Mouse (Mus musculus) forelimb bud, embryonic 11.5 days (tissue): ENCODE data around the gene Tex22.

Source experiments
- DNase-seq: peaks from one replicate; pipeline ENCODE4 v3.0.0-alpha.2; 2012; ENCODE audit warnings: low read depth, low spot score

Tex22 gene

GRCm38 (mm10) chr12:113101251-113101960, 27.1 kb downstream of the Tex22 start:
- no peak for DNase-seq

DNA sequence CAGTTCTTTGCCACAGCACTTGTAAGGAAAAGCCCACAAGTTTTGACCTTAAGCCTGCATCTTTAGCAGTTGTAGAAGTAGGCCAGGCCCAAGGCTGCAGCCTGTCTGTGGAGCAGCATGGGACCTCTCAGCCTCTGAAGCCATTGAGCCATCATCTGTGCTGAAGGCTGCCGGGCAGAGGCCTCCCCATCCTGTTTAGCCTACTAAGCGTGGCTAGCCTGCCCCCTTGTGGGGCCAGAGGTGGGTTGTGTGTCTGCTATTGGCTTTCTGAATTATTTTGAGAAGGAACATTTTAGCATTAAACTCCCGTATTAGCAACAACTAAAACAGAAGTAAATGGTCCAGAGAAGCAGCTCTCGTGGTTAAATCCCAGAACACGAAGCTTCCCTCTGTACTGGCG, 28.2 kb downstream of the Tex22 start:
- DNase-seq = peak; percentile 26

DNA sequence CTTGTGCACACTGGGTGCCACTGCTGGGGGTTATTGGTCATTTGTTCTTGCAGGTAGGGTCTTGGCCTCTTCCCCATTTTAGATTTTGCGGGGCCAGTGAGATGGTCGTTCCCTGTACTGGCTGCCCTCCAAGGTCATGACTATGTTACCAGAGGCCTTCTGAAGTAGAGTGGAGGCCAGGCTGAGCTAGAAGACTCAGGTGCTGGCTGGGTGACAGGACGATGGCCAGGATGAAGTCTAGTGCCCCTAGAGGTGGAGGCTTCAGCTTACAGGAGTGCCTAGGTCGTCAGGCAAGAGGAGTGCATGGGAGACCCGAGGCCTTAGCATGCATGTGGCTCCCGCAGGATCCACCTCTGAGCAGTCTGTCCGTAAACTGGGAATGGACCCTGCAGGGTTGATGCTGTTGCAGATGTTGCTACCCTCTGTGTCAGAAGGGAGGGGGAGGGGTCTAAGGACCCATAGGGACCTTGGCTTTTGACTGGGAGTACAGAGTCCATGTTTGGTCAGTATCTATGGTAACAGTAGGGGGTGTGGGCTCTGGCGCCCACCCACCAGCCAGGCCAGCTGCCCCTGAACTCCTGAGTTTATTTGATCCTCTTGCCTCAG, 29.6 kb downstream of the Tex22 start:
- DNase-seq = no peak

- DNase-seq = no peak
These were observed 32.1 kb downstream of the Tex22 start for GRCm38 (mm10) chr12:113106386-113106785.

DNA sequence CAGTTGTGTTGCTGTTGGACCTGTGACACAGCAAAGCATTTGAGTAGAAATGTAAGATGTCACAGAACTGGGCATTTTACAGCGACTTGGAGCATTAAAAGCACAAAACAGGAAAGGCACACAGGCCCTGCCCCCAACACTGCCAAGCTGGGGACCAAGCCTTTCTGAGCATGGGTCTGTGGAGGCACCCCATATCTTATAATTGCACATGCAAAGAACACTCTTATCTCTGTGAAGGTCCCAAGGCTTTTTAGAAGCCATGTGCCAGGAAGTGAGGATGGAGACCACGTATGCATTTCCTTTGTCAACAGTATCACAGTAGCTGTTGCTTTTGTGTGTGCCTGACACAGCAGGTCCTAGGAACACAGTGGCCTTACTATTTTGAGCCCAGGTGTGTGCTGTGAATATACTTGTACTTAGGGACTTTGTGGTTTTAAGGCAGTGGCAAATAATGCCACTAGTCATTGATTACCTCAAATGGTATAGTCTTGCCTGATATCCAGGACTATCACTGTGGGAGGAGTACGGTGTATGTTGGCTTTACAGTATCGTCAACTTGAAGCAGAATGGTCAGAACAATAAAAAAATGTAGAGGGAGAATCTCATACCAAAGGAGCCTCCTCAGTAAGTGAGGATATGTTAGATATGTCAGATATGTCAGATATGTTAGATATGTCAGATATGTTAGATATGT, 33.3 kb downstream of the Tex22 start:
- no peak for DNase-seq

DNA sequence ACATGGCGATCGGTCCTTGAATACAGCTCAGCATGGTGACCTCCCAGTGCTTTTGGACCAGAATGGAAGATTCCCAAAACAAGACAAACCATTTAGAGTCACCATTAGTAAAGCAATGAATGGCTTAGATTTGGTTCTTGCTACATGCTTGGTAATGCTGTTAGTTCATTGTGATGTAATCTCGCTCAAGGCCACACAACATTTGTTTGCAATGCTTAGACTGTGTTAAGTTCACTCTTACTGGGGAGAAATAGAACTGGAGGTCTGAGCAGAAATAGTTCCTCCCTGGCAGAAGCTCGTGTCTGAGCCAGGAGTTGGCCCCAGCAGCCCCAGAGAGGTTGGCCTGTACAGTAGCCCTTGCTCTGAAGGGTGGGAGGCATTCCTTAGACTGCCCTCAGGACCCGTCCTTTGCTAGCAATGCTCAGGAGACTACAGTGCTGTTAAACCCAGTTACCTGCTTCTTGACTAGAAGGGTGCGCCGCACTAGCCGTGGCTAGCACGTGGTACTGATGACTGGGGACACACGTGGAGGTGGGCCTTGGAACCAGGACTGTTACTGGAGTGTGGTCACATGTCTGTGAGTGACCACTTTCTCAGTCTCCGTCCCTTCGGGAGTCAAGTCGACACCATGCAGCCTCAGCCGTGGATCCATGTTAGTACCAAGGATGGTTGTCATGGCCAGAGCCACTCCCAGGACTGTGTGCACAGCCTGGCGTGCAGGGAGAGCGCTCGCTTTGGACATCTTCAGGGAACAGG, 34.4 kb downstream of the Tex22 start:
- no peak for DNase-seq

DNA sequence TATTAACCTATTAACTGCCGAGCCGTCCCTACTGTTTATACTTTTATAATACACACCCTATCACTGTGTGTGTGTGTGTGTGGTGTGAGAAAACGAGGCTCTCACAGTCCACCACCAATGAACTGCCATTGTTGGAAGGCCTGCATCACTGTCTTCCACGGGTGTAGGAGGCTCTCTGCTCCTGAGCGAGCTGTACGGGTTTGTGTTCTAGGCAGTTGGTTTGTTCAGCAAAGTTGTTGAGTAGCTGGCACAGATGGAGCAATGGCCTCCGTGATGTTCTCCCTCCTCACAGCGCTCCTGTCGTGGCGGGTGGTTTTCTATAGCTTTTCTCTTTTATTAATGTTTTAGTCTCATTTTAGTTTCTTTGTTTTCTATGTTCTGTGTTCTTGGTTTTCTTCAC, 35.5 kb downstream of the Tex22 start:
- DNase-seq = no peak

- DNase-seq = no peak
These were observed 39.8 kb downstream of the Tex22 start for GRCm38 (mm10) chr12:113114141-113114540.

GRCm38 (mm10) chr12:113114856-113115538, 40.7 kb downstream of the Tex22 start:
- DNase-seq = no peak

DNA sequence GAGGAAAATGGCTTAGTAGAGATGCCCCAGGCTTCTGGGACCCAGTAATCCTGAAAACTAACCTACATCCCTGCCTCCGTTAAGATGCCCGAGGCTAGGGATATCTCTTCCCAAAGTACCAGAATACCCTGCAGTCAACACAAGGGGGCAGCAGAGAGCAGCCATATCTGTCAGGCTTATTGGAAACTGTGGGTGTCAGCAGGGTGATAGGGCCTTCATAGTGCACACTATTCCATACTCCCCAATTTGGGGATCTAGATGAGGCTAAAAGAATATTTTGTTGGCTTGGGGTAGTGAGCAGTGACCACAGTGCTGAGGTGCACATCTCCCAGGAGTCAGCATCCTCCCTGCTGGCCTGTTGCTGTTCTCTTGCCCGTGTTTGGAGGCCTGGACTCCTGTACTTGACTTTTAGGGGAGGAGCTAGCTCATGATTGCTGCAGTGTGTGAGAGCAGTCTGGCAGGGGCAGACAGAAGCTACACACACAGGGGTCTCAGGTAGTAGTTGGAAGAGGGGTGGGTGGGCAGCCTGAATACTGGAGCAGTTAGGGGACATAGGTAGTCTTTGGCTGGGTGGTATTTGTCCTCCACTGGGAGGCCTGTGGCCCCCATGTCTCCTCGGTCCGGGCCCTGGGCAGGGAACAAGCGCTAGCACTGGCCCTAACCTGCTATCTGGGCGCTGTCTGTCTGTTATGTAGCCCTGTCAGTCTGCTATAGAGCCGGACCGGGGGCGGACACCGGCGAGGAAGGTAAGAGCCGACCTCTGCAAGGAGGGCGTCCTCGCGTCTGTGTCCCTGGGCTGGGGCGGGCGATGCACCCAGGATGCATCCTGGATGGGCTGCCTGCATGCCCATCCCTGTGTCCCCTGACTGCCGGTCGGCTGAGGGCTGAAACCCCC, 45.5 kb downstream of the Tex22 start:
- peak; percentile 67 for DNase-seq

- no peak for DNase-seq
These were observed 50.4 kb downstream of the Tex22 start for GRCm38 (mm10) chr12:113124726-113125125.

GRCm38 (mm10) chr12:113130732-113131131, 56.4 kb downstream of the Tex22 start:
- no peak for DNase-seq

DNA sequence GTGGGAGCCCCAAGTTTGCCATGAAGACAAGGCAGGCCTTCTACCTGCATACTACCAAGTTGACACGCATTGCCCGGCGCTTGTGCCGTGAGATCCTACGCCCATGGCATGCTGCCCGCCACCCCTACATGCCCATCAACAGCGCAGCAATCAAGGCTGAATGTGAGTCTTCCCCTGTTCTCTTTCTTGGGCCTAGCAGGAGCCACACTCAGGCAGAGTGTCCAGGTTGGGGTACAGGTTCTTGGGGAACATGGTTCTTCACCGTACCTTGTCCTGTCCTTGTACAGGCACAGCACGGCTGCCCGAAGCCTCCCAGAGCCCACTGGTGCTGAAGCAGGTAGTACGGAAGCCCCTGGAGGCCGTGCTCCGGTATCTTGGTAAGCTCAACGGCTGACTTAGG, 57.3 kb downstream of the Tex22 start:
- no peak for DNase-seq

DNA sequence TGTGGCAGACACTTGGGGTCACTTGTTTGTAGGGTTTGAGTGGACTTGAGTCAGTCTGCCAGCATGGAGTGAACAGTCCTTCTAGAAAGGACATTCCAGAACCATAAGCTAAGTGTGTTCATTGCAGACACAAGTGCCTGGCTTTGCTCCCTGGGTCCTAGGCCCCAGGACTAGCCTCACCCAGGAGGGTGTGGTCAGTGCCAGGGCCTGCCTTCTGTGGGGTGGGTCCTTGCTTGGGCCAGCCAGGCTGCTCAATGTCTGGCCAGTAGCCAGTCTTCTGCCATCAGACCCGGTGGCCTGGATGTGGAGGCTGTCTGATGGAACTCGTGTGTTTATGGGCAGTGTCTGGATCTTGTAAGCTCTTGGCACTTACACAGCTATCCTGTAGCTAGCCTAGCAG, 58.3 kb downstream of the Tex22 start:
- DNase-seq = no peak

DNA sequence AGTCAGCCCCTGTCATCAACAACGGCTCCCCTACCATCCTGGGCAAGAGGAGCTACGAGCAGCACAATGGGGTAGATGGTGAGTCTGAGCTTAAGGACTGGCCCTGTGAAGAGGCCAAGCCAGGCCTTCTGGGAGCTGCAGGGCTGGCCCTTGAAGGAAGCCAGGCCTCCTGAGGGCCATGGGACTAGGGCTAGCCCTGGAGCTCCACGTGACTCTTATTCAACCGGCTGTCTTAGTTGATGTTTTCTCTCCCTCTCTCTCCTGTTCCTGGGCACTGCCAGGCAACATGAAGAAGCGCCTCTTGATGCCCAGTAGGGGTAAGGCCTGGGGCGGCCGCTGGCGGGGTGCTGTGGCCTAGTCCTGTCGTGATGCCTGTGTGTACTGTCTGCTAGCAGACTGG, 59.0 kb downstream of the Tex22 start:
- DNase-seq = no peak

GRCm38 (mm10) chr12:113133861-113134403, 59.6 kb downstream of the Tex22 start:
- DNase-seq = no peak

- DNase-seq = no peak
These were observed 60.2 kb downstream of the Tex22 start for GRCm38 (mm10) chr12:113134502-113134901.

DNA sequence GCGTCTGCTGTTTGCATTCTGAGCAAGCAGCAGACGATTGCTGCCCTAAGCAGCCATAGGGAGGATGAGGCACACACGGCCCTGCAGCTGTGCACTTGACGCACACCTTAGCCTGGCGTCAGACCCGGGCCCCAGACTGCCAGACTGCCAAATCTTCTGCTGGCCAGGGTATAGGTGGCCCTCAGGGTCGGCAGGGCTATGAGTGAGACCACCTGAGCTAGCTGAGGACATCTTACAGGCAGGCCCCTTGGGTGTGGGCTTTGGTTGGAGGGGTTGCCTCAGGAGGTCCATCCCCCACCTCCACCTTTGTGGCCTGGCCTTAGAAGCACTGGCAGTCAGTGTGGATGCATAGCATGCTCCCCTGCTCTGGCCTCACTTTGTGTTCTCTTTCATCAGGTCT, 61.1 kb downstream of the Tex22 start:
- DNase-seq = no peak

DNA sequence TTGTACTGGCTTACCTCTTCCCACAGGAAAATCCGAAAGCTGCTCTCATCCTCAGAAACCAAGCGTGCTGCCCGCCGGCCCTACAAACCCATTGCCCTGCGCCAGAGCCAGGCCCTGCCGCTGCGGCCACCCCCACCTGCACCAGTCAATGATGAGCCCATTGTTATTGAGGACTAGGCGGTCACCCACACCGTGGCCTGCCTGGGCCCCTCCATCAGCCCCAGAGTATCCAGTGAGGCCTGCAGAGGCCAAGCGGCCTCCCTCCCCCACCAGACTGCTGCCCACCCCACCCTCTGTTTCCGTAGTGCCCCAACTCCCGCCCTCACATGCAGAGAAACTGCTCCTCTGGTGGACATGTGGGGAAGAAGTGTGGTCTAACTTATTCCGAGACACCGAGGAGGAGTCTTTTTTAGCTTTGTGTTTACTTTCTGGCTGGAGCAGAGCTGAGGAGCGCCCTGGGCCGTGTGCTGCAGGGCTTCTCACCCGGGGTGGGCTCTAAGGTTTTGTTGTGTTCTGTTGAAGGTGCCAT, 62.3 kb downstream of the Tex22 start:
- DNase-seq = no peak
